Mouse (Mus musculus) limb, embryonic 13.5 days (tissue): ENCODE measurements around the gene Gm4744. TPM values are rescaled to one million over a fixed set of nuclear protein-coding genes. Genes with fewer than 3 reads are reported as not detected.
"Not testable (repeated sequence)": the region's sequence is repeated elsewhere in the genome, so short reads cannot be mapped to it uniquely, and the experiment has no call there.

Source experiments
- ATAC-seq: fragments of 200-750 bp; cut with Nextera tagmentation; 2 replicates; pipeline ENCODE4 v1.8.0; 2017; ENCODE audit warnings: low read depth, moderate number of reproducible peaks, moderate TSS enrichment; ENCODE audit not compliant: low FRiP score
- H3K27ac ChIP-seq: fragments of 300-500 bp; sonication (generic); 2 replicates; pipeline ENCODE4 v1.5.1; 2015; ENCODE audit warnings: inconsistent platforms, mild to moderate bottlenecking, moderate library complexity
- H3K27me3 ChIP-seq: fragments of 300-500 bp; sonication (generic); 2 replicates; pipeline ENCODE4 v1.6.1; 2015; ENCODE audit warnings: mild to moderate bottlenecking, inconsistent platforms
- H3K36me3 ChIP-seq: fragments of 300-500 bp; sonication (generic); 2 replicates; pipeline ENCODE4 v1.6.1; 2015; ENCODE audit warnings: inconsistent platforms, mild to moderate bottlenecking, moderate library complexity
- H3K4me1 ChIP-seq: fragments of 300-500 bp; sonication (generic); 2 replicates; pipeline ENCODE4 v1.6.1; 2015; ENCODE audit warnings: inconsistent platforms
- H3K4me2 ChIP-seq: fragments of 300-500 bp; sonication (generic); replicated peaks from 2 replicates; pipeline ENCODE4 v1.6.1; 2015; ENCODE audit warnings: inconsistent platforms, mild to moderate bottlenecking, moderate library complexity
- H3K4me3 ChIP-seq: fragments of 300-500 bp; sonication (generic); 2 replicates; pipeline ENCODE4 v1.5.1; 2015; ENCODE audit warnings: moderate library complexity, mild to moderate bottlenecking, inconsistent platforms
- H3K9ac ChIP-seq: fragments of 300-500 bp; sonication (generic); 2 replicates; pipeline ENCODE4 v1.6.1; 2015; ENCODE audit warnings: mild to moderate bottlenecking, inconsistent platforms
- H3K9me3 ChIP-seq: fragments of 300-500 bp; sonication (generic); 2 replicates; pipeline ENCODE4 v1.6.1; 2016; ENCODE audit warnings: inconsistent platforms
- WGBS: fragments of 180-500 bp; shearing (Covaris S2); methylation state at CpG from one replicate; pipeline ENCODE4 v1.1.7; 2015; 5-methylcytosine and 5-hydroxymethylcytosine counted together
- polyA plus RNA-seq: library from polyadenylated mRNA; unstranded; fragments of >200 nt; fragmentation: Nextera tagmentation; extraction: Ambion mirVana; gene quantifications from 2 replicates; pipeline ENCODE4 v1.2.1, GENCODE M21; 2015

Gm4744 gene
- polyA plus RNA-seq, result not detected in 2 replicates

DNA sequence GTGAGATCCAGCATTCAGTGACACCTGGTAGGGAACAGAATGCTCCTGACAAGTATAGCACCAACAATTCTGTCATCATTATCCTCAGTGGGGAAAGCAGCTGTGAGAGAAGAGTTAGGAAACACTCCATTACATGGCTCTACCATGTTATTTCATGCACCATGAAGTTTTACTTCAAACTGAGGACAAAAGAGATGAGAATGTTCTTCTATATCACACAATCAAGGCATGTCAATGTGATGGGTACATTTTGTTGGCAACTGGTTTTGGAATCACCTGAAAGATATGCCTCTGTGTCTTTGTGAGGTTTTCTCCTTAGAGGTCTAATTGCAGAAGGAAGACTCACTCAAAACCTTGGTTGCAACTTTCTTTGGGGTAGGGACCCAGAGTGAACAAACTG is at the start of gene Gm4744:
Gene Gm4744, minus strand, starts transcription at position 101 of the 400 bp plus-strand sequence.
- H3K9me3 ChIP-seq, result no peaks in the 10 kb centered on the region
- ATAC-seq, result no peak
- H3K27ac ChIP-seq, result no peak within 1 kb of the TSS
- no peak within 1 kb of the TSS for H3K9ac ChIP-seq
- no peaks in the 10 kb centered on the region for H3K27me3 ChIP-seq
- H3K36me3 ChIP-seq, result no peaks in the 10 kb centered on the region
- H3K4me1 ChIP-seq, result no peaks in the 10 kb centered on the region
- no peak within 1 kb of the TSS for H3K4me3 ChIP-seq
- no peak within 1 kb of the TSS for H3K4me2 ChIP-seq

GRCm38 (mm10) chr6:40999379-40999778 is 47.7 kb upstream of the Gm4744 start, which contains the start of gene Gm2663:
TSS of gene Gm2663 (minus strand) at chr6:40999479.
- H3K4me3 ChIP-seq, H3K4me1 ChIP-seq, H3K9me3 ChIP-seq, H3K36me3 ChIP-seq, H3K9ac ChIP-seq, H3K27ac ChIP-seq, ATAC-seq, H3K4me2 ChIP-seq, H3K27me3 ChIP-seq: not testable (repeated sequence)

DNA sequence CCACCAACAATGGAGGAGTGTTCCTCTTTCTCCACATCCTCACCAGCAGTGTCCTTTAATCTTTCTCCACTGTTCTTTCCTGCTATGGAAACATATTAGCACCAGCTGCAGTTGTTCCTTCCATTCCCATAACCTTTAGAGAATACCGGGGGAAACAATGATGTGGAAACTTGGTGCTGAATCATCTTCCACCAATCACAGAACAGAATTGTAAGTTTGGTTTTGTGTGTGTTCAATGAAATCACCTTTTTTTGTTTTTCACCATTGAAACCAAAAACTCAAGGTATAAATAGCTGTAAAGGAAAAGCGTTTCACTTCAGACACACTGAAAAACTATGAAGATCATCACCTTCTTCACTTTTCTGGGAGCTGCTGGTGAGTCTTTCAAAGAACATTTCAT is 12.8 kb upstream of the Gm4744 start, which contains the start of gene 1810009J06Rik:
Gene 1810009J06Rik, plus strand, starts transcription at position 301 of the 400 bp plus-strand sequence.
- 89% methylated on average over 2 of the region's 2 CpGs for WGBS
- ATAC-seq, result not testable (repeated sequence)

DNA sequence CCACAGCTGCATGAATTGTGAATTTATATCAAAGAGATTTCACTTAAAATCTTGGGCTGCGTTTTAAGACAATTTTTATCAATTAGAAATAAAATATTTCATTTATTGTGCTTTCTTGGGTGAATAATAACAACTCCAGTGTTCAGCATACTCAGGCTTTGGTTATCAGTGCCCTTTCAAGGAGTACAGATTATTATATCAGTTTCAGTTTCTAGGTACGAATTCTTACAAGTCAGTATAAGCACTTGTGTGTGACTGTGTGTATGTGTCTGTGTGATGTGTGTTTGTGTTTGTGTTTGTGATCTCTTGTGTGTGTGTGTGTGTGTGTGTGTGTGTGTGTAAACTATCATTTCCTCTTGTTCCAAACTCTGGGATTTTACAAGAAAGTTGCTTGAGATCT is 2.0 kb upstream of the Gm4744 start:
- Histone ChIP-seq H3K27ac (no peak overlapping the region), H3K36me3 (no peaks in the 10 kb centered on the region), H3K9me3 (no peaks in the 10 kb centered on the region), H3K4me3 (no peak overlapping the region), H3K27me3 (no peaks in the 10 kb centered on the region), H3K9ac (no peak overlapping the region), H3K4me1 (no peaks in the 10 kb centered on the region), H3K4me2 (no peak overlapping the region)
- no peak for ATAC-seq
- 57% methylated on average over 2 of the region's 2 CpGs for WGBS

More for the DNA sequence above, 12.8 kb upstream of the Gm4744 start, which contains the start of gene 1810009J06Rik:
- not testable (repeated sequence) for H3K36me3 ChIP-seq, H3K9ac ChIP-seq, H3K9me3 ChIP-seq, H3K27me3 ChIP-seq, H3K4me1 ChIP-seq, H3K4me3 ChIP-seq, H3K4me2 ChIP-seq, H3K27ac ChIP-seq

DNA sequence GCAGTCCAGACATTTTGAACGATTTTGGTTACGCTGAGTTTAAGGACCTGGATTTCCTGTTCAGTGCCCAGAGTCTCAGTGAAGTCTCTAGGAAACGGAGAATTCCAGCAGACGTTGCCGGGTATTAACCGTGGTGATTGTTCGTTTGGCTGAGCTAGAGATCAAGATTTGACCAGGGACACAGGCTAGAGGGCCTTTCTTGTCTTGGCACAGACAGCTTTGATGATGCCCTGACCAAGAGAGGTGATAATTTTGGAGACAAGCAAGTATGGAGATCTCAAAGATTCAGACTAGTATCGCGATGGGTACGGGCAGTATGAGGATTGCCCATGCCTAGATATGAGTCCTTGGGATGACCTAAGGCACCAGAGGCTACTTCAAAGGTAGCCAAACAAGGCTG is 11.2 kb downstream of the Gm4744 start, which contains the start of gene 1700074P13Rik:
Gene 1700074P13Rik, minus strand, starts transcription at position 101 of the 400 bp plus-strand sequence.
- Histone ChIP-seq H3K36me3 (no peaks in the 10 kb centered on the region), H3K9me3 (no peaks in the 10 kb centered on the region)
- no peak for ATAC-seq

DNA sequence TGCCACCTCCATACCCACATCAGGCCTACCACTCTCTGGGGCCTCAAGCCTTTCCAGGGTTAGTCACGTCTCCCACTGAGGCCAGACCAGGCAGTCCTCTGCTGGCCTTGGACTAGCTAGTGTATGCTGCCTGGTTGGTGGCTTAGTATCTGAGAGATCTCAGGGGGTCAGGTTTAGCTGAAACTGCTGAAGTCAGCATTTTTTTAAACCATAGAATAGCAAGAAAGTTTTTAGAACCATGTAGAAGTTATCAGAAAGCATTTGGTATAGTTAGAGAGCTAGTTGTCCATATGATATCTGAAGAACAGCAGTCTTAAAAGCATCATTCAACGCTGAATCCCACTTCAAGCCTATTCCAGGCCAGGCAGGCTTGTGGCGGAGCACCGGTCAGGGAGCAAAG is 31.7 kb downstream of the Gm4744 start:
- WGBS, result 80% methylated on average over 4 of the region's 4 CpGs
- H3K36me3 ChIP-seq, result no peaks in the 10 kb centered on the region
- no peak overlapping the region for H3K4me3 ChIP-seq
- no peaks in the 10 kb centered on the region for H3K27me3 ChIP-seq
- H3K9ac ChIP-seq, result no peak overlapping the region
- no peak overlapping the region for H3K27ac ChIP-seq
- no peak overlapping the region for H3K4me2 ChIP-seq
- H3K9me3 ChIP-seq, result no peaks in the 10 kb centered on the region
- ATAC-seq, result no peak
- H3K4me1 ChIP-seq, result no peaks in the 10 kb centered on the region

More for the DNA sequence above, 11.2 kb downstream of the Gm4744 start, which contains the start of gene 1700074P13Rik:
- H3K9ac ChIP-seq, result no peak within 1 kb of the TSS
- no peaks in the 10 kb centered on the region for H3K4me1 ChIP-seq
- H3K4me3 ChIP-seq, result no peak within 1 kb of the TSS
- H3K27ac ChIP-seq, result no peak within 1 kb of the TSS
- no peaks in the 10 kb centered on the region for H3K27me3 ChIP-seq
- H3K4me2 ChIP-seq, result no peak within 1 kb of the TSS
- 91% methylated on average over 10 of the region's 10 CpGs for WGBS

DNA sequence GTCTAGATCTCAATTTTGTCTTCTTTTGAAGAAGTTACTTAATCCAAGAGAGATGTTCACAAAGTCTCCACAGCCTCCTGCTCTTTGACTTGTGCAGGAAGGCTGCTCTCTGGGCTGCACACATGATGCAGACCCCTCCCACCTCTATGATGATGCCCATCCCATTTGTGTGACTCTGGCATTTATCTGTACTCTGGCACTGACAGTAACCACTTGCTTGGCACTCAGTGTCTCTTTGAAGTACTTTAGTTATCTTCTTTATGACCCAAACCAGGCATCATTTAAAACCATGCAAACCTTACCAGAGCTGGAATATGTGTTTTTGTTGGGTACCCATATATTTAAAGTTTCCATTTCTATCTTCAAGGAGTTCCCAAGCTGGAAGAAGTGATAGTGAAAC is 51.4 kb downstream of the Gm4744 start, which contains the start of gene Prss58:
Gene Prss58, minus strand, starts transcription at position 101 of the 400 bp plus-strand sequence.
- no peak within 1 kb of the TSS for H3K4me3 ChIP-seq
- H3K36me3 ChIP-seq, result no peaks in the 10 kb centered on the region
- H3K27ac ChIP-seq, result no peak within 1 kb of the TSS
- no peaks in the 10 kb centered on the region for H3K9me3 ChIP-seq
- no peaks in the 10 kb centered on the region for H3K4me1 ChIP-seq
- H3K9ac ChIP-seq, result no peak within 1 kb of the TSS
- ATAC-seq, result no peak
- no peak within 1 kb of the TSS for H3K4me2 ChIP-seq
- no peaks in the 10 kb centered on the region for H3K27me3 ChIP-seq

Other genes starting within 250 kb of the Gm4744 start
- gene Moxd2, start 64.4 kb downstream of the Gm4744 start, polyA plus RNA-seq, result not detected in 2 replicates
- gene Prss58, start 51.5 kb downstream of the Gm4744 start, polyA plus RNA-seq, result not detected in 2 replicates
- not detected in 2 replicates for gene 1700074P13Rik, start 11.3 kb downstream of the Gm4744 start, polyA plus RNA-seq
- not detected in 2 replicates for gene 1810009J06Rik, start 12.9 kb upstream of the Gm4744 start, polyA plus RNA-seq
- gene Gm2663, start 47.6 kb upstream of the Gm4744 start, polyA plus RNA-seq, result not detected in 2 replicates
- not detected in 2 replicates for gene 2210010C04Rik, start 83.6 kb upstream of the Gm4744 start, polyA plus RNA-seq